Mouse (Mus musculus) brain, embryonic 14.5 days (tissue): Measurements from ENCODE around the gene Cwf19l1. TPM values are rescaled to one million over a fixed set of nuclear protein-coding genes. Genes with fewer than 3 reads are reported as not detected.
"Not testable (repeated sequence)": the region's sequence is repeated elsewhere in the genome, so short reads cannot be mapped to it uniquely, and the experiment has no call there.

ENCODE experiments used
- DNase-seq: peaks from one replicate; pipeline ENCODE4 v3.0.0-alpha.2; 2011; ENCODE audit warnings: low read depth
- CTCF ChIP-seq: fragments of 200-500 bp; IDR thresholded peaks from 2 replicates; pipeline ENCODE4 v1.5.1; 2012; ENCODE audit warnings: inconsistent platforms, mild to moderate bottlenecking, moderate library complexity, borderline replicate concordance; ENCODE audit not compliant: insufficient read depth, insufficient read length; ENCODE audit errors: extremely low read depth
- POLR2A ChIP-seq: fragments of 200-500 bp; IDR thresholded peaks from 2 replicates; pipeline ENCODE4 v1.6.1; 2012; ENCODE audit warnings: mild to moderate bottlenecking, inconsistent platforms, borderline replicate concordance; ENCODE audit not compliant: poor library complexity, insufficient read depth, insufficient read length, severe bottlenecking; ENCODE audit errors: extremely low read depth
- polyA plus RNA-seq: library from polyadenylated mRNA; depleted of rRNA; stranded (reverse); fragments of >200 nt; gene quantifications from 2 replicates; pipeline ENCODE4 v1.2.3, GENCODE M21; 2012

Cwf19l1 gene
- polyA plus RNA-seq, 1 experiment: 31.7 TPM

GRCm38 (mm10) chr19:44146568-44146879 lies 10.8 kb upstream of the Cwf19l1 start:
- TF ChIP-seq POLR2A (no peak), CTCF (no peak)
- DNase-seq: no peak

- peak; percentile 93 for DNase-seq
- TF ChIP-seq POLR2A (peak; percentile 76), CTCF (no peak)
Observed at GRCm38 (mm10) chr19:44145702-44146567, 10.3 kb upstream of the Cwf19l1 start, which contains the start of gene Bloc1s2. Gene Bloc1s2, minus strand, starts transcription at chr19:44146446.

DNA sequence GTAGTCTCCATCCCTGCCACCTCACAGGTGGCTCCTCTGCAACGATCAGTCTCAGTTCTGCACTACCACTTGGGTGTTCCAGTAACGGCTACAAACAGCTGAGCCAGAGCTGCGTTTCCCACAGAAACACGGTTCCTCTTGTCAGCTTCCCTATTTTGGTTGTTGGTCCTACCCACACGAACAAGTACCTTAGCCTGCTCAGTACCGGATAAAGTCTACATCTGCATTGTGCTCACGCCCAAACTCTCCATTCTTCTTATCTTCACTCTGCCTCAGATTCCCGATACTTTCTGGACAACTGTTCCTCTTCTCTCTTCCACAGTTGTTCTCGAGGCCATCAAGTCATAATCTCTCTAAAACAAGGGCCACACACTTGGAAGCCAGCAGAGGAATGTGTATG lies 8.7 kb upstream of the Cwf19l1 start:
- DNase-seq: no peak
- TF ChIP-seq CTCF (no peak), POLR2A (no peak)

DNA sequence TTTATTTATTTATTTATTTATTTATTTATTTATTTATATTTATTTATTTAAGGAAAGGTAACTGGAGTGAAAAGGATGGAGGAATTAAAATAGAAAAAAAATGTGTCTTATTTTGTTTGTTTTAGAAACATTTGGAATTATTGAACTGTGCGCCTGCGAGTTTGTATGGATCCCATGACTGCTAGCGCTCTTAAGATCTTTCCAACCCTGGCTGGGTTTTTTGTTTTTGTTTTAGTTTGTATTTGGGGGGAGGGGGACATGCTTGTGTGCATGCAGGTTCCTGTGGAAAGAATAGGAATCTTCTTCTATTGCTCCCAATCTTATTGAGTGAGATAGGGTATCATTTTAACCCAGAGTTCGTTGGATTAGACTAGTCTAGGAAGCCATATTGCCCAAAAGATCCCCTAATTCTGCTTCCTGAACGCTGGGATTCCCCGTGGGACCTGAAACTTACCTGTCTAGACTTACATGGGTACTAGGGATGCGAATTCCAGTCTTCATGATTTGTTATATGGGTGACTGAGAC lies 347 bp upstream of the Cwf19l1 start:
- TF ChIP-seq POLR2A (no peak), CTCF (no peak)
- no peak for DNase-seq

DNA sequence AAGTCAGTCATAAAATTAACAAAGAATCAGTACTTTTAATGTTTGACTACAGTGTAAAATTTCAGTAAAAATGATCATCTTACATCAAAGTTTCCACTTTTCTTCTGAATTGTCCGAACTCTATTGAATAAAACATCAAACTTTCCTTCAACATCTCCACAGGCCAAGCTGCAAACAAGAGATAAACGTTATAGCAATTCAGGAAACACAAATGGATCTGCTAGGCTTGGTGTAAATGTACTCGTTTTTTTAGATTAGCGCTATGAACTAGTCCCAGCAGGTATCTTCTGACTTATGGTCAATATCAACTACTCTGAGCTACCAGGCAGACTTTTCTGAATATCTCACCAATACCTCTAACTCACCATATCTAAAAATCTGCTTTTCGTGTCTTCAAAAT lies 2.8 kb downstream of the Cwf19l1 start:
- DNase-seq: no peak
- TF ChIP-seq POLR2A: no peak
- TF ChIP-seq CTCF: no peak

GRCm38 (mm10) chr19:44128560-44128959 lies 7.1 kb downstream of the Cwf19l1 start:
- DNase-seq: no peak
- TF ChIP-seq CTCF: no peak
- TF ChIP-seq POLR2A: no peak

DNA sequence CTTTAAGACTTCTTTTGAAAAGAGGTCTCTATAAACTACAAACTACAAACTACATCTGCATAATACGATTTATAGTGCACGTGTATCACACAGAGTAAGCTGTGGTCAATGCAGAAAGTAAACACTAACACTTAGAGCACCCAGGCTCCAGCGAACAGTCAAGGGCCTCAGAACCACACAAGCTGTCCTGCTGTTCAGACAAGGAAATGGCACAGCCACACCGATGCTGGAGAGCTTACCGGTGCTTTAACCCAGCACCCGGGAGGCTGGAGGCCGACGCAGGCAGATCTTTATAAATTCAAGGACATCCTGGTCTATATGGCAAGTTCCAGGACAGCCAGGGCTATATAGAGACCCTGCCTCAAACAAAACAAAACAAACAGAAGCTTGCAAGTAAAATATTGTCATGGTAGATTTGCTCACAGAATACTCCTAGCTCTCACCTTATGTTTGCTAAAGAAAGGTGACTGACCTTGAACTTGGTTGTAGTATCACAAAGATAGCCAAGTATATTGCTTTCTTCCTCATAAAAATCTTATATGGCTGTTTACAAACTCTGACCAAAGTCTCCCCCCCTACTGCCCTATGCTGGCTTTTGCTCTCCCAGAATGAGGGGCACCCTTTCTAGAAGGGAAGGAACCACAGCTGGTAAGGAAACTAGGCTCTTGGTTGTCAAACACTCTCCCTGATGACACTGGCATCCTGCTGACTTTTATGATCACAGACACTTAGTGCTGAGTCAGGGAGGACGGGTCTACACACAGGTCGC lies 7.8 kb downstream of the Cwf19l1 start:
- DNase-seq: no peak
- no peak for TF ChIP-seq CTCF
- TF ChIP-seq POLR2A: no peak

GRCm38 (mm10) chr19:44121137-44121536 lies 14.5 kb downstream of the Cwf19l1 start:
- no peak for TF ChIP-seq CTCF
- DNase-seq: no peak

- not testable (repeated sequence) for DNase-seq
Observed at GRCm38 (mm10) chr19:44120686-44121085, 15.0 kb downstream of the Cwf19l1 start.

DNA sequence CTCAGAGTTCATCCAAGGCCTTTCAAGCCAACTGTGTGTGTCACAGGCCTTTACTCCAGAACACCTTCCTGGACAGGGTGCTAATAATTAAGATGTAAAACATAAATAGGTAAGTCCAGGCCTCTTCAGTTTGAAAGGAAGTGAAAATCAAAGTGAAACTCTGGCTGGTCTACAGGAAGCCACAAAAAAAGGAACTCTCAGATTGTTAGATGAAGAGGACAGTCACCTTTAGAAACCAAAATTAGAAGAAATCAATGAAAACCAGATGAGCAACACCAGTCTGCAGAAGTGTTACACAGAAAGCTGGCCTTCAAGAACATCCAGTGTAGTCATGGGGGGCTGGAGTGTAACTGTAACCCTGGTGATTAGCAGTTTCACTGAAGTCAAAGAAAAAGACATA lies 17.9 kb downstream of the Cwf19l1 start:
- TF ChIP-seq POLR2A (no peak), CTCF (no peak)
- DNase-seq: no peak

GRCm38 (mm10) chr19:44111706-44112105 lies 24.0 kb downstream of the Cwf19l1 start:
- TF ChIP-seq POLR2A (no peak), CTCF (peak; percentile 48; the same call in 1 of the 2 replicates)
- peak; percentile 36 for DNase-seq

DNA sequence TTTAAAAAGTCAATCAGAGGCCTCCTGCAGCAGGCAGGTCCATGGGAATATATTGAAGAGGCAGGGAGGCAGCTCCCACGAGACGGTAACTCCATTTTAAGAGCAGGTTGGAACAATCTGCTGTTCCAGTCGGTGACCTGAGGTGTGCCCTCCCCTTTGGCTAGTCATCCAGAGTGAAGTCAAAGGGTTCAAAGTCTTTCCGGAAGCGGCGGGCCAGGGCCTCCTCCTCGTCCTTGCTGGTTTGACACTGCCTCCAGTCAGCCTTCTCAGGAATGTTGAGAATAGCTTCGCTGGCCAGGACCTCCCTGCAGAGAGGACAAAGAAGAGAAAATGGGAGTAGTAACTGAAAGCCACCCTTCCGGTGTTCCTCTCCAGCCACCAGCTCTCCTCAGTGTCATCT lies 25.3 kb downstream of the Cwf19l1 start:
- TF ChIP-seq CTCF: no peak
- no peak for TF ChIP-seq POLR2A
- no peak for DNase-seq
